Mouse (Mus musculus) macrophage (primary cell): Measurements from ENCODE around the gene 1700030J22Rik. TPM values are rescaled to one million over a fixed set of nuclear protein-coding genes. Genes with fewer than 3 reads are reported as not detected.
A peak's percentile ranks its signal among the peaks of the same experiment; 100 is the strongest.

Source experiments
- H3K27ac ChIP-seq: fragments of 350-480 bp; formaldehyde crosslinking; 2 replicates; pipeline ENCODE4 v1.9.0; 2021
- H3K36me3 ChIP-seq: fragments of 350-480 bp; formaldehyde crosslinking; 2 replicates; pipeline ENCODE4 v1.9.0; 2021; ENCODE audit errors: inconsistent target
- H3K4me3 ChIP-seq: fragments of 350-480 bp; formaldehyde crosslinking; 2 replicates; pipeline ENCODE4 v1.9.0; 2021; ENCODE audit errors: inconsistent target
- H3K79me2 ChIP-seq: fragments of 350-480 bp; formaldehyde crosslinking; 2 replicates; pipeline ENCODE4 v1.9.0; 2021; ENCODE audit errors: inconsistent target
- WGBS: methylation state at CpG from one replicate; pipeline ENCODE4 v1.1.7; 2026; ENCODE audit warnings: inconsistent platforms; ENCODE audit not compliant: missing documents; 5-methylcytosine and 5-hydroxymethylcytosine counted together
- polyA plus RNA-seq: library from polyadenylated mRNA; stranded (reverse); fragments of 250-400 nt; gene quantifications from 3 replicates; pipeline ENCODE4 v1.2.4, GENCODE M21; 2018; ENCODE audit warnings: inconsistent platforms

1700030J22Rik gene
- polyA plus RNA-seq, 1 experiment from 2014 or later = 1.3 TPM

DNA sequence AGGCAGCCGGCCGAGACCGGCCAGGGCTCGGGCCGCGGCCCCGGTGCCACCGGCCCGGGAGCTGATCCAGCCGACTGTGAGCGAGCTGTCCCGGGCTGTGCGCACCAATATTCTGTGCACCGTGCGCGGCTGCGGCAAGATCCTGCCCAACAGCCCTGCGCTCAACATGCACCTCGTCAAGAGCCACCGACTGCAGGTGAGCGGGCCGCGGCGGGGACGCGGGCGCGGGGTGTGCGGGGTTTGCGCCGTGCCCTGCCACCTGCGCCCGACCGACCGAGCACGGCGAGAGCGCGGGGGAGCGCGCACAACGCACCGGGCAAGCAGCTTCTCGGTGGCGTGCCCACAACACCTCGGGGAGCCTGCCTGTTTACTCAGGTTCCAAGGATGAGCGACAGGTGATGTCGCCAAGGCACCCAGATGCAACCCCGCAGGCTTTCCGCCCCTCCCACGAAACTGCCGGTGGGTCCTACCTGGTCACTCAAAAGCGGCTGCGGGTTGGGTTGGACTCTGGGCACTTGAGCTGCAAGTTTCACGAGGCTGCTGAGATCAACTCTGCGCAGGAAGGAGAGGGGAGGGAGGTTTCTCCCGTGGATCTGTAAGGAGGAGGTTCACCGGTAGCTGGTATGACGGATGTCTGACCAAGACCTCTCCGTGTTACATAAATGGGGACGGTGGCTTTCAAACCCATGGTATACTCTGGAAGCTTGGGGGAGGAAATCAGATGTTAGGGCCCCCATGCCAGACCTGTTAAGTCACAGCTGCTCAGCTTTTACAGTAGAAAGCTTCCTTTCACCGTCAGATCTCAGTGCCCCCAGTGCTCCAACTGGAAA lies 35.0 kb downstream of the 1700030J22Rik start:
- peak overlapping the region; percentile 10; the same call in 1 of the 2 replicates for H3K27ac ChIP-seq
- no peaks in the 10 kb centered on the region for H3K36me3 ChIP-seq
- H3K4me3 ChIP-seq = peak overlapping the region; percentile 61
- peaks cover 51% of the 10 kb centered on the region for H3K79me2 ChIP-seq
- WGBS = under 1% methylated on average over 55 of the region's 62 CpGs

DNA sequence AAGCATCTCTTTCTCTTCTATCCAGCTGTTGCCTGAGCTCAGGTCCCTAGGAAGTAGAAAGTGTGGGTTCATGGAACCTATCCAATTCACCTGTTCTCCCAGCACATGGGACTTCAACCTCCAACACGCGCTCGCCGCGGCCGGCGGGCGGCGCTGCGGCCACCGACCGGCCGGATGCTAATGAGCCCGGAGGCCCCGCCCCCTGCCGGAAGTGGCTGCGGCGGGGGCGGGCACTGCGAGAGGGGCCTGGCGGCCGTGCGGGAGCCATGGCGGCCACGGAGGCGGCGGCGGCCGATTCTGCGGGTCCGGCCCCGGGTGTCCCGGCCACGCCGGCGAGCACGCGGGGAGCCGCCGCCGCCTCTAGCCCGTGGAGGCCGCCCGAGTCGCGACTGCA lies 35.6 kb downstream of the 1700030J22Rik start, which contains the start of gene Atmin:
Atmin (plus strand) TSS at position 233 of the 394 bp plus-strand sequence.
- peak within 1 kb of the TSS; percentile 10; the same call in 1 of the 2 replicates for H3K27ac ChIP-seq
- peak within 1 kb of the TSS; percentile 61 for H3K4me3 ChIP-seq
- peaks cover 45% of the 10 kb centered on the region for H3K79me2 ChIP-seq
- no peaks in the 10 kb centered on the region for H3K36me3 ChIP-seq
- WGBS = under 1% methylated on average over 46 of the region's 46 CpGs

DNA sequence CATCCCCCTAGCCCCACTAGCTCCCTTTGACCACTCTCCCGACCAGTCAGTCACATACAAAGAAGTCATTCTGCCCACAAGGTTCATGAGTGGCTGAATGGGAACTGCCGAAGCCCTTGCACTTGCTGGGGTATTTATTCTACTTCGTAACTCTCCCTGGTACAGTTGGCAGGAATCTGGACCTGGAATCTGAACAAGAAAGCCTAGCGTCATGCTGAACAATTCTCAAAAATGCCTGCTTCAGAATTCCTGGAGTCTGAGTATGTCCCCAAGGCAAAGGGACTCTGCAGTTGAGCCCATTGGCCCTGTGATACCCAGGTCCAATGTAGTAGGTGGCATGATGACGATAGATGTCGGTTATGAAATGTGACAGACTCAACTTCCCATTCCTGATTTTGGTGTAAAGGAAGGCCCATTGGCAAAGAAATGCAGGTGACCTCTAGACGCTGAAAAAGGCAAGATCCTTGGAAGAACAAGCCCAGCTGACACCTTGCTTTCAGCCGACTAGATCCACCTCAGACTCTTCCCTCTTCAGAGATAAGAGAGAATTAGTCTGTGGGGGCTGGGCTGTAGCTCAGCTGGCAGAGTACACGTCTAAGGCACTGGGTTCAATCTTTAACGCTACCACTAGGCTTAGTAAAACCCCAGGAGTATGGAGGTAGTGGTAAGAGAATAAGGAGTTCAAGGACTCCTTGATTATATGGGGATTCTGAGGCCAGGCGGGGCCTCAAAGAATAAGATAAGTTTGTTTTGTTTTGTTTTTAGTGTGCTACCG lies 36.3 kb downstream of the 1700030J22Rik start:
- peaks cover 38% of the 10 kb centered on the region for H3K79me2 ChIP-seq
- H3K27ac ChIP-seq = no peak overlapping the region
- WGBS = 83% methylated on average over 12 of the region's 12 CpGs
- H3K36me3 ChIP-seq = no peaks in the 10 kb centered on the region
- no peak overlapping the region for H3K4me3 ChIP-seq

DNA sequence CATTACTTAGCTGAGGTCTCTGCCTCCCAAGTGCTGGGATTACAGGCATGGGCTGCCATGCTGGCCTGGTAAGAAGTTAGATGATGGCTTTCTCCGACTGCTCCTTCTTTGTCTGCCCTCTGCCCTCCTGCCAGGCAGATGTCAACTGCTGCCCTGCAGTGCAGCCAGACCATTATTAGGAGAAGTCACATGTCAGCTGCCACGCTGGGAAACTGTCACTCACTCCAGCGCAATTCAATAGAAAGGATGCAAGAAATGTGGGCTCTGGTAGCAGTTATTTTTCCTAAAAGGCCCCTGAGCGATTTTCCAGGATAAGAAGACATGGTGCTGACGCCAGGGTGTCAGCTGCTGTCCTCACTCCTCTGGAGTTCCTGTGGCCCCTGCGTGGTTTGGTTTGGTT lies 43.3 kb downstream of the 1700030J22Rik start:
- no peaks in the 10 kb centered on the region for H3K36me3 ChIP-seq
- H3K79me2 ChIP-seq = no peaks in the 10 kb centered on the region
- WGBS = 88% methylated on average over 6 of the region's 6 CpGs
- no peak overlapping the region for H3K27ac ChIP-seq
- no peak overlapping the region for H3K4me3 ChIP-seq

DNA sequence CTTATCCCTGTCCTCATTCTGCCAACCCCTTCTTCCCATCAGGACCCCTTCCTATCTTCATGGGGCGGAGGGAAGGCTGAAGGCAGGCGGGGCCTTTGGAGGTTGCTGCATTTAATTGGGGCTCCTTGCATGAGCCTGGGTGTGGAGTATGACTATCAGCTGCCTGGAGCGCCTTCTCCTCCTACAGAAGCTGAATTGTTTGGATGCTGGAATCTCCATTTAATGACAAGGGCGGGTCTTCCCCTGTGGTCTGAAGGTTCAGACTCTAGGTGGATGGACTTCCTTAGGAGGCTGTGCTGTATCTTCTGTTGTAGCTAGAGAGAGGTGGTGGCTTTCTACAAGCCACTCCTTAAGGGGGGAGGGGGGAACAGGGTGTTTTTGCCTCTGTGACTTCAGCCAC lies 43.8 kb downstream of the 1700030J22Rik start:
- H3K36me3 ChIP-seq = no peaks in the 10 kb centered on the region
- WGBS = 95% methylated on average over 4 of the region's 4 CpGs
- H3K27ac ChIP-seq = no peak overlapping the region
- no peak overlapping the region for H3K4me3 ChIP-seq
- H3K79me2 ChIP-seq = no peaks in the 10 kb centered on the region

DNA sequence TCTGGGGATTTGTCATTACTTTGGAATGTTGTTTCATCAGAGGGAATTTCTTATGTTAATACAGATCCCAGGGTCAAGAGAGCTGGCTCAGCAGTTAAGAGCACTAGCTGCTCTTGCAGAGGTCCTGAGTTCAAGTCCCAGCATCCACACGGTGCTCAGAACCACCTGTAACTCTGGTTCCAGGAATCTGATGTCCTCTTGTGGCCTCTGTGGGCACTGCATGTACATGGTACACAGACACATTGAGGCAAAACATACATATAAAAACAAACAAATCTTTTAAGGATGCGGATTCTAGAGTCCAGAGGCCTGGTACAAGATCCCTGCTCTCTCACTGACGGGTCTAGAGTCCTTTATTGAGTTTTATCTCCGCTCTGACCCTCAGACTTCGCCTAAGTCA lies 50.2 kb downstream of the 1700030J22Rik start:
- WGBS = 96% methylated on average over 5 of the region's 5 CpGs
- Histone ChIP-seq H3K36me3 (no peaks in the 10 kb centered on the region), H3K27ac (no peak overlapping the region), H3K4me3 (no peak overlapping the region), H3K79me2 (no peaks in the 10 kb centered on the region)

DNA sequence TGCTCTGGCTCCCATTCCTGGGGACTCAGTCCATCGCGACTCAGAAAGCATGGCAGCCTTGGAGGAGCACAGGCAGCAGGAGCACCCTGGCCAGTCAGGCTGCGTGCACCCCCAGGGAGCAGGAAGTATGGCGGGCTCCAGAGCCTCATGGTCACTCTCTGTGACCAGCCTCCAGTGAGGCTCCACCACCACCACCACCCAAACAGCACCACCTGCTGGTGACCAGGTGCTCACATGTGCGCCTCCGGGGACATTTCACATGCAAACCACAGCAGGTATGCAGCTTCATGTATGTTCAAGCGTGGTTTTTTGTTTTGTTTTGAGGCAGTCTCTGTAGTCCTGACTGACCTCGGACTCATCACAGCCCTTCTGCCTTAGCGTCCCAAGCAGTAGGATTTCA lies 50.9 kb downstream of the 1700030J22Rik start:
- H3K27ac ChIP-seq = no peak overlapping the region
- no peaks in the 10 kb centered on the region for H3K79me2 ChIP-seq
- 96% methylated on average over 9 of the region's 9 CpGs for WGBS
- no peak overlapping the region for H3K4me3 ChIP-seq
- H3K36me3 ChIP-seq = no peaks in the 10 kb centered on the region

DNA sequence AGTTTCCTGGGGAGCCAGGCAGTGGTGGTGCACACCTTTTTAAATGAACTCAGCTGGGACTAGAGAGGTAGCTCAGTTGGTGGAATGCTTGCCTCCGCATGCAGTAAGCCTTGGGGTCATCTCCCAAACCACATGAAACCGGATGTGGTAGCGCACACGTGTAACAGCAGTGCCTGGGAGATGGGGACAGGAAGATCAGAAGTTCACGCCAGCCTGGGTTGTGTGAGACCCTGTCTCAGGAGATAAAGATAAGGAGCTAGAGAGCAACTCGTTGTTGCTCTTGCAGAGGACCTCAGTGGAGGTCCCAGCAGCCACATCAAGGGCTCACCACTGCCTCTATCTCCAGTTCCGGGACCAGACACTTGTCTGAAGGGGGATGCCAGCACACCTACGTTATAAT lies 55.2 kb downstream of the 1700030J22Rik start:
- Histone ChIP-seq H3K79me2 (peaks cover 16% of the 10 kb centered on the region), H3K27ac (no peak overlapping the region), H3K4me3 (no peak overlapping the region), H3K36me3 (no peaks in the 10 kb centered on the region)
- WGBS = 80% methylated on average over 8 of the region's 8 CpGs

DNA sequence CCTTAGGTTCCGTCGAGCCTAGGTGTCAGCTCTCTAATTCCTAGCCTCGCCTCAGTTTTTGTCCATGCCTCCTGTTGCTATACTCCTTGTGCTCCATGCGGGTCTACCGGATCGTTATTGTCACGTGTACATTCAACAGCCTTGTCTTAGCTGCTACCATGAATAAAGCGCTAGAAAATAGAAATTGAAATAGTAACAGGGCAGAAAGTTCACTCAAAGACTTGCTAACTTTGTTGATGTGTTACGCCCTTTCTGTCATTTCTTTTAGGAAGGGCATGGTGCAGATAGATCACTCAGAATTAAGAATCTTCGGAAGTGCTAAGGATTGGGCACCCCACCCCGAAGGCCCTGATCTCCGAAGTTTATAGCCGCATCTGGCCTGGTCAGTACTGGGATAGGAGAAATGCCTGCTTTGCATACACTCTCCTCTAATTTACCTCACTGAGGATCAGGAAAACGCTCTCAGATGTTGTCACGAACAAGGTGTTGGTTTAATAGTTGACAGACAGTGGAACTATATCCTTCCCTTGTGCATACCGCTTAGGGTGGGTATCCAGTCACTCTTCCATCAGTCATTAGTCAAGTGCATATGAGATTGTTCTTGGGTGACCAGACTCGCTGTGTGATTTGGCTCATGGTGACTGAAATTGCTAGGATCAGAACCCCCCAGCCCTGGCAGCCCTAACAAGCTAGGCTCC lies 56.5 kb downstream of the 1700030J22Rik start:
- Histone ChIP-seq H3K79me2 (peaks cover 17% of the 10 kb centered on the region), H3K36me3 (no peaks in the 10 kb centered on the region), H3K4me3 (peak overlapping the region; percentile 58), H3K27ac (peak overlapping the region; percentile 84)
- 35% methylated on average over 17 of the region's 17 CpGs for WGBS

DNA sequence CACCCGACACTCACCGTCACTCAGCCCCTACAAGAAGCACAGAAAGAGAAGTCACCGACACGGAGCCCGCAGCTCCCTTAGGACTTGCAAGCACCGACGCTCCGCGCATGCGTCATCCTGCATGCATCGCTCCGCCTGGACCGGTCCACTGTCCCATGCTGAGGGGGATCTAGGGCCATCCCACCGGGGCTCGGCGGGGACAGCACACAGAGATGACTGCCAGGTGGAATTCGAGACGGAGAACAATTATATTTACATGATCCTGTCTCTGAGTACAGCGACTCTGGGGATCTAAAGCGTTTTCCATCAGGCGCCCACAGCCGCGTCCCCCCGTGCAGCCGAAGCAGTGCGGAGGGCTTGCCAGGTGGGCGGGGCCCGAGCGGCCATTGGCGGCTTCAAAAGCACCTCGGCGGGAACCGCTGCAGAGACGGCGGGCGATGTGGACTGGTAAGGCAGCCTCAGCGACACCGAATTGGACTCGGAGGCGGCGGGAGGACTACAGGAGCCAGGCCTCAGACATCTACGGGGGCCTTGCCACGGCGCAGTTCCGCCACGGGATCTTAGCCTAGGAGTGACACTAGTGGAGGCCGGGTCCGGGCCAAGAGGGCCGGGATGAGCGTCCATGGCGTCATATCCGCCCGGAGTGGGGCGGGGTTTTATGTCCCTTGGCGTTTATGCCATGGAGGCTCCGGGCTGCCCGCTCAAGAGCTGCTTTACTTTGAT lies 57.3 kb downstream of the 1700030J22Rik start, which contains the start of the genes Cmc2 and Cenpn:
Cmc2 (minus strand) TSS at position 119 of the 723 bp plus-strand sequence.
Cenpn (plus strand) TSS at position 394 of the 723 bp plus-strand sequence.
- H3K79me2 ChIP-seq = peaks cover 17% of the 10 kb centered on the region
- H3K36me3 ChIP-seq = no peaks in the 10 kb centered on the region
- H3K27ac ChIP-seq = peak within 1 kb of the TSS; percentile 84
- peak within 1 kb of the TSS; percentile 58 for H3K4me3 ChIP-seq
- under 1% methylated on average over 57 of the region's 57 CpGs for WGBS

DNA sequence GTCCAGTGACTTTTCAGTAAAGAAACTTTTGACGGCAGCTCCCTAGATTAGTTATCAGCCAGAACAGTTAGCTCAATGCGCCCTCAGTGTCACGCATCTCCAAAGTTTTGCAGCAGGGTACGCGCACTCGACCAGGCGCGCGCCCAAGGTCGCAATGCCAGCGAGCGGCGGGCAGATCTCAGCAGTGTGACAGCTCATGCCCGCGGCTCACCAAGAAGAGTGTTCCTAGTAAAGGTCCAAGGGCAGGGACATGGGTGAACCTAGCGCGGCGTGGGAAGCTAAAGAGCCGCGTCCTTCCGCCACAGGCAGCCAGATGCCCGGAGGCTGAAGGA lies 57.8 kb downstream of the 1700030J22Rik start:
- under 1% methylated on average over 22 of the region's 22 CpGs for WGBS
- Histone ChIP-seq H3K27ac (peak overlapping the region; percentile 84), H3K36me3 (no peaks in the 10 kb centered on the region)

More for the DNA sequence above, 57.8 kb downstream of the 1700030J22Rik start:
- Histone ChIP-seq H3K79me2 (peaks cover 17% of the 10 kb centered on the region), H3K4me3 (peak overlapping the region; percentile 58)
